Mouse (Mus musculus) brain, embryonic 14.5 days (tissue): ENCODE data around the gene Mcoln1.

Experiments used
- CTCF ChIP-seq: fragments of 200-500 bp; IDR thresholded peaks from 2 replicates; pipeline ENCODE4 v1.5.1; 2012; ENCODE audit warnings: inconsistent platforms, mild to moderate bottlenecking, moderate library complexity, borderline replicate concordance; ENCODE audit not compliant: insufficient read depth, insufficient read length; ENCODE audit errors: extremely low read depth
- POLR2A ChIP-seq: fragments of 200-500 bp; IDR thresholded peaks from 2 replicates; pipeline ENCODE4 v1.6.1; 2012; ENCODE audit warnings: mild to moderate bottlenecking, inconsistent platforms, borderline replicate concordance; ENCODE audit not compliant: poor library complexity, insufficient read depth, insufficient read length, severe bottlenecking; ENCODE audit errors: extremely low read depth

DNA sequence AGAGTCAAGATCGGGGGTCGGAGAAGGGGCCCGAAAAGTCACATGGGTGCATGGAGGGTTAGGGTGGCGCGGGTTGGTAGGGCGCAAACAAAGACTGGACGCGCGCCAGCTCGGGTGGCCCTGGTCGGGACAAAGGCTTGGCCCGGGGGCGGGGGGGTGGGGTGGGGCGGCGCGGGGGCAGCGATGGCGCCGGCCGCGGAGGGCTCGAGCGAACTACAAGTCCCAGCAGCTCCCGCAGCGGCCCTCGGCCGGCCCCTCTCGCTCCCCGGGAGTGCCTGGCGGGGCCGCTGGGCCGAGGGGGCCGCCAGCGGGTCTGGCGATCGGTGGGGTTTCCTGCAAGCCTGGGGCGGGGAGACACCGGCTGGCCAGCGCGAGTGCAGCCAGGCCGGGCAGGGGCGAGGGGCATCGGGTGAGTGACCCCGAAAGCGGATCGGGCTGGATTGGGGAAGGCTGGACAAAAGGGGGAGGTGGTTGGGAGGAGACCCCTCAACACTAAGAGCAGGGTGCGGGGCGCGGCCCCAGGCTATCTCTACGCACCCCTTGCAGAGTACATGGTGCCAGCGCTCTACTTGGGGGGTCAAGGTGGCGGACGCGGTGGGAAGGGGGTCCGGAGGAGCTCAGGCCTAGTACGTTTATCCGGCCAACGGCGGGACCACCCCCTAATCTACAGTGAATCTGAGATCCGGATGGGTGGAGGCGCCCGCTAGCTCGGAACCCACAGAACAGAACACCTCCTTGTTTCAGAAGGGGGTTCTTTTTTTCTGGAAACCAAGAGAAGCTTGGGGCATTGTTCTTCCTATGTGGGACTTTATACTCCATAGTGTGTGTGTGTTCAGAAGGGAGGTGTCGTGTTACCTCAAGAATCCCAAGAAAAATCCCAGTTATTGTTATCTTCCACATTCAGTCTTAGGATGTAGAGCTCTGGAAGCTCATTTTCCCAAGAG, 7.1 kb upstream of the Mcoln1 start, which contains the start of gene Zfp358:
- TF ChIP-seq CTCF (no peak), POLR2A (peak; percentile 95)
